Mouse (Mus musculus) forebrain, embryonic 12.5 days (tissue): ENCODE results near the gene Sbk1. TPM values are rescaled to one million over a fixed set of nuclear protein-coding genes. Genes with fewer than 3 reads are reported as not detected.

Experiments
- ATAC-seq: fragments of 200-750 bp; cut with Nextera tagmentation; 2 replicates; pipeline ENCODE4 v1.8.0; 2017; ENCODE audit warnings: moderate TSS enrichment; ENCODE audit not compliant: low FRiP score
- H3K27ac ChIP-seq: fragments of 300-500 bp; sonication (generic); 2 replicates; pipeline ENCODE4 v1.5.1; 2016; ENCODE audit warnings: mild to moderate bottlenecking
- H3K27me3 ChIP-seq: fragments of 300-500 bp; sonication (generic); 2 replicates; pipeline ENCODE4 v1.6.1; 2016; ENCODE audit warnings: mild to moderate bottlenecking
- H3K36me3 ChIP-seq: fragments of 300-500 bp; sonication (generic); replicated peaks from 2 replicates; pipeline ENCODE4 v1.6.1; 2016; ENCODE audit warnings: mild to moderate bottlenecking
- H3K4me1 ChIP-seq: fragments of 300-500 bp; sonication (generic); 2 replicates; pipeline ENCODE4 v1.6.1; 2016
- H3K4me2 ChIP-seq: fragments of 300-500 bp; sonication (generic); 2 replicates; pipeline ENCODE4 v1.6.1; 2016; ENCODE audit warnings: mild to moderate bottlenecking, moderate library complexity
- H3K4me3 ChIP-seq: fragments of 300-500 bp; sonication (generic); replicated peaks from 2 replicates; pipeline ENCODE4 v1.5.1; 2016; ENCODE audit warnings: mild to moderate bottlenecking
- H3K9ac ChIP-seq: fragments of 300-500 bp; sonication (generic); 2 replicates; pipeline ENCODE4 v1.6.1; 2016; ENCODE audit warnings: mild to moderate bottlenecking
- H3K9me3 ChIP-seq: fragments of 300-500 bp; sonication (generic); 2 replicates; pipeline ENCODE4 v1.6.1; 2016
- WGBS: fragments of 180-500 bp; shearing (Covaris S2); methylation state at CpG from one replicate; pipeline ENCODE4 v1.1.7; 2016; 5-methylcytosine and 5-hydroxymethylcytosine counted together
- polyA plus RNA-seq: library from polyadenylated mRNA; unstranded; fragments of >200 nt; fragmentation: Nextera tagmentation; extraction: Ambion mirVana; gene quantifications from 2 replicates; pipeline ENCODE4 v1.2.1, GENCODE M21; 2016

Sbk1 gene
- polyA plus RNA-seq: 264 and 272 TPM in 2 replicates

DNA sequence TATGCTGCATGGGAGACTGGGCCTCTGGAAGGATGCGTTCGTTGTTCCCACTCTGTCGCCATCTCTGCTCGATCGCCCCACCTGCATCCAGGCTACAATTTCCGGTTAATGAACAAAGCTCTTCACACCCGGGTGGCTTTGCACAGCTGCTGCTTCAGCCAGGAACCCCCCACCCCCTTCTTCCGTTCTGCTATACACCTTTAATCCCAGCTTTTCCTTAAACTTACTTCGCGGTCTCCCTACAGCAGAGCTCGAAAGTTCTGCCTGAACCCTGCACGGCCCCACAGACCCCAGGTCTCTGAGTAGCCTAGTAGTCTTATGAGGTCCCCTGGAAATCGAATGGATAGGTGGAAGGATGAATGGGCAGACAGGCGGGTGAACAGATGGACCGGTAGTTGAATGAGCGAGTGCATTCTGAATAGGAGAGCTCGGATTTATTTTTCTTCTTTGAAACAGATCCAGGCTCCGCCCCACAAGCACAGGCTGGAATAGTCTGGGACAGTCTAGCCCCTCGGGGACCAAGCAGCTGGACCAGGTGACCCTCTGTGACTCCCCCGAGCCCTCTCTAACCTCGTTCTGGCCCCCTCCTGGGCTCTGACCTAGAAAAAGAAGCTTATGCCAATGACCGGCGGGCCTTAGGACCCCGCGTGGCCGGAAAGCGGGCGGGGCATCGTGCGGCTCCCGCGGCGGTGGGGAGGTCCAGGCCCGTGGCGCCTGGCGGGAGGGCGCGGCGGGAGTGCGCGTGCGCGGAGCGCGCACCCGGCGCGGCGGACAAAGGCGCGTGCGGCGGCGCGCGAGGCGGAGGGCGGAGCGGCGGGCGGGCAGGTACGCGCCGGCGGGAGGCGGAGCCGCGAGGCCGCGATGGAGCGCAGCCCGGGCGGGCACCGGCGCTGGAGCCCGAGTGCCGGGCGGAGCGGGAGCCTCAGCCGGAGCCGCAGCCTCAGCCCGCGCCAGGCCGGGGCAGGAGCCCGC, at the start of gene Sbk1:
Gene Sbk1 (plus strand): TSS at position 908 of the 972 bp plus-strand sequence.
- Histone ChIP-seq H3K4me3 (peak within 1 kb of the TSS; percentile 97), H3K27me3 (peaks cover 17% of the 10 kb centered on the region), H3K36me3 (peaks cover 23% of the 10 kb centered on the region), H3K27ac (peak within 1 kb of the TSS; percentile 99), H3K4me2 (peak within 1 kb of the TSS; percentile 99), H3K4me1 (peaks cover 46% of the 10 kb centered on the region), H3K9me3 (no peaks in the 10 kb centered on the region), H3K9ac (peak within 1 kb of the TSS; percentile 100)
- under 1% methylated on average over 42 of the region's 85 CpGs for WGBS
- peak; percentile 92 for ATAC-seq

GRCm38 (mm10) chr7:126222753-126223152, 49.7 kb upstream of the Sbk1 start:
- 69% methylated on average over 3 of the region's 3 CpGs for WGBS
- Histone ChIP-seq H3K4me2 (no peak overlapping the region), H3K27ac (no peak overlapping the region), H3K27me3 (peaks cover 3% of the 10 kb centered on the region; the same call in 1 of the 2 replicates), H3K36me3 (no peaks in the 10 kb centered on the region), H3K9ac (no peak overlapping the region), H3K9me3 (no peaks in the 10 kb centered on the region), H3K4me1 (no peaks in the 10 kb centered on the region), H3K4me3 (no peak overlapping the region)
- ATAC-seq: no peak

DNA sequence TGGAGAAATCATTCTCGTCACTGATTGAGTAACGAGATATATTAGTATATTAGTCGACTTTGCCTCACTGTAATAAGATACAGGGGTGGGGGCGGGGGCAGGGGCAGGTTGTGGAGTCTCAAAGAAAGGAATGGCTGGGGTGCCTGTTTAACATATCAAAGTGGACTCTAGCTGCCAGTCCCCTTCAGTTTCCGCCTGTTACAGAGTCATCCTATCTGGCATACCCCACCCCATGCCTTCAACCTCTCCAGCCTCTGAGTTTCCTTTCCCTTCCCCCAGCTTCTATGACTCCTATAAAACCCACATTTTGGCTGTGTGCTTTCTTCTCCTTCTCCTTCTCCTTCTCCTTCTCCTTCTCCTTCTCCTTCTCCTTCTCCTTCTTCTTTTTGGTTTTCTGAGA, 46.3 kb upstream of the Sbk1 start:
- H3K27me3 ChIP-seq: peaks cover 3% of the 10 kb centered on the region; the same call in 1 of the 2 replicates
- WGBS: 30% methylated on average over 5 of the region's 5 CpGs
- H3K4me3 ChIP-seq: no peak overlapping the region
- no peaks in the 10 kb centered on the region for H3K9me3 ChIP-seq
- H3K4me1 ChIP-seq: no peaks in the 10 kb centered on the region
- H3K9ac ChIP-seq: no peak overlapping the region
- no peak overlapping the region for H3K4me2 ChIP-seq
- no peak for ATAC-seq
- H3K27ac ChIP-seq: no peak overlapping the region
- H3K36me3 ChIP-seq: no peaks in the 10 kb centered on the region

DNA sequence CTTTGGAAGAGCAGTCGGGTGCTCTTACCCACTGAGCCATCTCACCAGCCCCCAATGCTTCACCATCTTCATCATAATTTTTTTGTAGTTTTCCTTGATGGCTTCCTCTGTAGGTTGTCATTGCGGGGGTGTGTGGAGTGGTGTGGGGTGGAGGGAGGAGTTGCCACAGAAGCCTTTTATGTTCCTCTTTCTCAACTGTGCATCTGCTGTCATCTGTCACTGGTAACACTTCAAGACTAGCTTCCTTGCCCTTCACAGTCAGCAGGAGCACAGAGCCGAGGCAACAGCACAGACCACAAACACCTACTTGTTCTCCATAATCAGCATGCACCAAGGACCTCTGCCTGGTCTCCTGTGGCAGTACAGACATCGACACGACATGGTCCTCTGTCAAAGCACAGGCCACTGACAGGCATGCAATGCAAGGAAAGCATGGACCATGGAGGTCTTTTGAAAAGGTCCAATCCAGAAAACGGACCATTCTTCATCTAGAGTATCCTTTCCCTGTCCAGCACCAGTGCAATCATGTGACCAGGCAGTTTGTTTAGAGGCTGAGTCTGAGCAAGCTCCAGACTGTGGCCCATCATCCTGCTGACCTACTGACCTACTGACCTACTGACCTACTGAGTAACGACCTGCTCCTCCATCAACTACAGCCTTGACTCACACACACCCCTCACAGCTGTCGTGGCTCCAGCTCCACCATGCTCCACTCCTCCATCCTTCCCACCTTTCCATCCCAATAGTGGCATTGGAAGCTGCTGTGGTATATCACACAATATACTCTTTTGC, 41.9 kb upstream of the Sbk1 start:
- no peak for ATAC-seq
- WGBS: 76% methylated on average over 8 of the region's 8 CpGs

DNA sequence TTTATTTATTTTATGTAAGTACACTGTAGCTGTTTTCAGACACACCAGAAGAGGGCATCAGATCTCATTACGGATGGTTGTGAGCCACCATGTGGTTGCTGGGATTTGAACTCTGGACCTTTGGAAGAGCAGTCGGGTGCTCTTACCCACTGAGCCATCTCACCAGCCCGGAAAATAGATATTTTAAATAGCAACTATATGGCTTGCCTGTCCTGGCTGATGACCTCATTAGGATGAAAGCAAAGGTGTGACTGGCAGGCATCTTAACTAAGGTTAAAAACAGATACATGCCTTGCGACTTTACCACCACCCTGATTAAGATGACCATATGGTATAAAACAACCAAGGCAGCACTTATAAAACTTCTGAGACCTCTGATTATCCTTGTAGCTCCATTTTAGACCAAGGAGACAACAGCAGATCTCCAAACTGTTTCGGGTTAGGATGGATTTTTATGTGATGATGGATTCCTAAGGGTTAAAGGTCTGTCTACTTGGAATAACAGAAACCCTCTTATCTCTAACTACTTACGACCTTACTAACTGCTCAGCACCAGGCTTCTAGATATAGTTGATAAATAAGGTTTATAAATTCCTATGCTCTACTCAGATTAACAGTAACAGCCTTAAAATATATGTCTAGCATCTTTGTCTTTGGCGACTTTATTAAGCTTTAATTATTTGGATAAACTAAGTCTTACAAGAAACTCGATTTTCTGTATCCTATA, 39.9 kb upstream of the Sbk1 start:
- no peak overlapping the region for H3K9ac ChIP-seq
- no peak for ATAC-seq
- no peak overlapping the region for H3K4me2 ChIP-seq
- 82% methylated on average over 8 of the region's 8 CpGs for WGBS
- no peaks in the 10 kb centered on the region for H3K27me3 ChIP-seq
- H3K4me1 ChIP-seq: no peaks in the 10 kb centered on the region; the same call in 1 of the 2 replicates
- H3K27ac ChIP-seq: no peak overlapping the region
- no peaks in the 10 kb centered on the region for H3K9me3 ChIP-seq
- H3K4me3 ChIP-seq: no peak overlapping the region
- no peaks in the 10 kb centered on the region for H3K36me3 ChIP-seq

More for the DNA sequence above, 41.9 kb upstream of the Sbk1 start:
- Histone ChIP-seq H3K27ac (no peak overlapping the region), H3K9me3 (no peaks in the 10 kb centered on the region), H3K36me3 (no peaks in the 10 kb centered on the region), H3K9ac (no peak overlapping the region), H3K27me3 (no peaks in the 10 kb centered on the region), H3K4me2 (no peak overlapping the region), H3K4me3 (no peak overlapping the region), H3K4me1 (no peaks in the 10 kb centered on the region)

- H3K9me3 ChIP-seq: no peaks in the 10 kb centered on the region
- H3K36me3 ChIP-seq: no peaks in the 10 kb centered on the region
- ATAC-seq: no peak
- WGBS: 94% methylated on average over 3 of the region's 3 CpGs
- H3K27me3 ChIP-seq: no peaks in the 10 kb centered on the region
- H3K27ac ChIP-seq: no peak overlapping the region
- no peak overlapping the region for H3K4me3 ChIP-seq
- H3K4me2 ChIP-seq: no peak overlapping the region
- no peak overlapping the region for H3K9ac ChIP-seq
- no peaks in the 10 kb centered on the region; the same call in 1 of the 2 replicates for H3K4me1 ChIP-seq
Measured at GRCm38 (mm10) chr7:126234611-126235010, 37.8 kb upstream of the Sbk1 start.

GRCm38 (mm10) chr7:126236083-126236793, 36.2 kb upstream of the Sbk1 start:
- H3K4me3 ChIP-seq: no peak overlapping the region

GRCm38 (mm10) chr7:126236794-126237192, 35.6 kb upstream of the Sbk1 start:
- Histone ChIP-seq H3K9ac (no peak overlapping the region), H3K9me3 (no peaks in the 10 kb centered on the region), H3K27ac (no peak overlapping the region), H3K4me2 (no peak overlapping the region), H3K36me3 (no peaks in the 10 kb centered on the region), H3K27me3 (no peaks in the 10 kb centered on the region), H3K4me3 (no peak overlapping the region), H3K4me1 (no peaks in the 10 kb centered on the region; the same call in 1 of the 2 replicates)
- 83% methylated on average over 5 of the region's 5 CpGs for WGBS
- no peak for ATAC-seq

More at GRCm38 (mm10) chr7:126236083-126236793, 36.2 kb upstream of the Sbk1 start:
- Histone ChIP-seq H3K27ac (no peak overlapping the region), H3K36me3 (no peaks in the 10 kb centered on the region), H3K9ac (no peak overlapping the region), H3K4me1 (no peaks in the 10 kb centered on the region; the same call in 1 of the 2 replicates), H3K9me3 (no peaks in the 10 kb centered on the region), H3K27me3 (no peaks in the 10 kb centered on the region), H3K4me2 (no peak overlapping the region)
- ATAC-seq: no peak
- 55% methylated on average over 11 of the region's 11 CpGs for WGBS

DNA sequence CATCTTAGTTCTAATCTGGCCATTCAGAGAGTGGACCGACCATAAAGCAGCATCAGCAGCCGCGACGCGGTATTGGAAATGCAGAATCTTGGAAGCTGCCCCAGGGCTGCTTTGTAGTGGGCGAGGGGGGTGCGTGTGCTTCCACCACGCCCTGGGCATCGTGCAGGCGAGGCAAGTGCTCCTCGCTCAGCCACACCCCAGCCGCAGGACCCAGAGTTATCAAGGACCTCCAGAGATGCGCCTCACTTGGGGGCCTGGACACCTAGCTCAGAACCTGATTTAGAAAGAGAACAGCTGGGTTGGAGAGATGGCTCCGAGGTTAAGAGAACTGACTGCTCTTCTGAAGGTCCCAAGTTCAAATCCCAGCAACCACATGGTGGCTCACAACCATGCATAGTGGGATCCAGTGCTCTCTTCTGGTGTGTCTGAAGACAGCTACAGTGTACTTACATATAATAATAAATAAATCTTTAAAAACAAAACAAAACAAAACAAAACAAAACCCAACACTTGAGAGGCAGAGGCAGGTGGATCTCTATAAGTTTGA, 31.5 kb upstream of the Sbk1 start:
- no peaks in the 10 kb centered on the region for H3K9me3 ChIP-seq
- 0 out of 2 replicates have a peak, but pooled peaks cover under 1% of the 10 kb centered on the region for H3K27me3 ChIP-seq
- H3K4me2 ChIP-seq: no peak overlapping the region
- H3K36me3 ChIP-seq: no peaks in the 10 kb centered on the region
- H3K27ac ChIP-seq: no peak overlapping the region
- H3K9ac ChIP-seq: no peak overlapping the region
- H3K4me1 ChIP-seq: no peaks in the 10 kb centered on the region; the same call in 1 of the 2 replicates
- no peak for ATAC-seq
- H3K4me3 ChIP-seq: no peak overlapping the region
- WGBS: 85% methylated on average over 14 of the region's 14 CpGs

GRCm38 (mm10) chr7:126244168-126244750, 28.2 kb upstream of the Sbk1 start:
- peaks cover 10% of the 10 kb centered on the region for H3K4me1 ChIP-seq
- no peak overlapping the region for H3K4me3 ChIP-seq
- no peaks in the 10 kb centered on the region for H3K9me3 ChIP-seq
- ATAC-seq: no peak
- H3K4me2 ChIP-seq: no peak overlapping the region
- peaks cover 29% of the 10 kb centered on the region; the same call in 1 of the 2 replicates for H3K27me3 ChIP-seq
- 78% methylated on average over 6 of the region's 6 CpGs for WGBS
- no peak overlapping the region for H3K9ac ChIP-seq
- H3K36me3 ChIP-seq: no peaks in the 10 kb centered on the region
- no peak overlapping the region for H3K27ac ChIP-seq

DNA sequence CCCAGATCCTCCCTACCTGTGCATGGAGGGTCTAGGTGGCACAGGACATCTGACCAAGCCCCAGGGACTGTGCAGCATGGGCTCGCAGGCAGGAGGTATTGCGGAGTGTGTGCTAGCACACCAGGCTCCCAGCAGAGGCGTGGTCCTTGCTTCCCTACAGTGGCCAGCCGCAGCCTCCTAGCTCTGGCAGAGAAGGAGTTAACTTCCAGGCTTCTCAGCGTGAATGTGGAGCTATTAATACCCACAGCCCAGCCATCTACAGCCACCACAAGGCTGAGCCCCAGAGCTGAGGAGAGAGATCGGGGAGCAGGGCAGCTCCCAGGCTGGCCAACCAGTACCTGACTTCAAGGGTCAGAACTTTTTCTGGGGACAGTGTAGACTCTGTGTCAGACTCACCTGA, 24.3 kb upstream of the Sbk1 start:
- ATAC-seq: no peak
- H3K4me3 ChIP-seq: 0 out of 2 replicates have a peak overlapping the region, but pooled peaks have one; percentile 2
- no peaks in the 10 kb centered on the region for H3K9me3 ChIP-seq
- H3K4me2 ChIP-seq: peak overlapping the region; percentile 13
- H3K4me1 ChIP-seq: peaks cover 10% of the 10 kb centered on the region
- H3K9ac ChIP-seq: peak overlapping the region; percentile 7; the same call in 1 of the 2 replicates
- H3K27me3 ChIP-seq: peaks cover 38% of the 10 kb centered on the region
- H3K27ac ChIP-seq: no peak overlapping the region
- no peaks in the 10 kb centered on the region for H3K36me3 ChIP-seq
- WGBS: 3% methylated on average over 6 of the region's 6 CpGs
